Mouse (Mus musculus) frontal cortex, adult 2 months (tissue): ENCODE measurements at regions not wholly inside any gene's neighbourhood (a gene's known extent, or its start where the extent isn't known, plus 50 kb on each side); places are given as distances from the start of the nearest gene placed in this dataset.

Experiments
- DNase-seq, 2 experiments: peaks; one replicate each; pipeline ENCODE4 v3.0.0; 2022; ENCODE audit warnings: low spot score in 1 of 2; ENCODE audit errors: extremely low spot score in 1 of 2

DNA sequence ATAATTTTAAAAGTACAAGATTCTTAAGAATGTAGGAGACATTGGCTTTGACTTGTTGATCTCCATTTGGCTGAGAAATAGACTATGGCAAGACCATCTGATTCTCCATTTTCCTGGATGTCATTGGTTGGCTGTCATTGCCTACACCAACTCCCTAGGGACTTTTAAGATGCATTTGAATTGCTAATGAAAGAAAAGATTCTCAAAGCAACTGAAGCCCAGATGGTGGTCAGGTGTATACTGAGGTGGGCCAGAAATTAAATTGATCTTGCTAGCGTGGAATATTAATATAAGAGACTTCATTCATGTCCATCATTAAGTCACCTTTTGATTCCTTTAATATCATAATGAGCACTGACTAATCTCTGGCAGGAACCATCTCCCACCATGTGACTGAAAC lies 686.1 kb upstream of the Ptchd4 start:
- DNase-seq = no peak

DNA sequence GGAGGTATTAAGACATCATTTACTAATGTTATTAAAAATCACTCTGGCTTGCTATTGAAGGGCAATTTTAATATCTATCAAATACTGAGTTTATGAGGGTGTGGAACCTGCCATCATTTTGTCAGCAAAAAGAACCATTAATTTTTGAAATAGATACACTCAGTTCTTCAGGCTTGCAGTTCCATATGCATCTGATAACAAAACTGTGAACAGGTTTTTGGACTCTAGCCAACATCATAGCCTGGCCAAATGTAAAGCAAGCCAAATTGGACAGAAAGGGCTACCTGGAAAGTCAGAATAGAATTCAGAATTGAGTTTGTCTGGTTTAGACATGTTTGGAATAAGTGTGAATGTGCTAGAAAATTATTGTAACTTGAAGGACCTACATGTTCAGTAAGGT lies 688.2 kb upstream of the Ptchd4 start:
- DNase-seq = no peak

DNA sequence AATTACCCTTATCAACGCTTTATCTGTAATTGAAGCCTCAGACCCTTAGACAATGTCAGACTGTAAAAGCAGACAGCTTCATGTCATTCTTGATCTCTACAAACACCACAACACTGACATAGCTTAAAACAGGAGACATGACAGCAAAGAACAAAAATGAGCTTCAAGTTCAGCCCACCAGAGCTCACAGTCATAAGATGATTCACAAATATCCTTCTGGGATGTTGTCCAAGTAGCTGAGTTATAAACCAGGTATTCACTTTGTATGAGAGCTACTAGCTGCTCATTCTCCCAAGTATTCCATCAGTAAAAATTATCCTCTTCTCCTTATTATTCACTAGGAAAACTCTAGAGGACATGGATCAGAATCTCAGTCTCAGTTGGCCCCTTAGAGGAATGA lies 659.6 kb upstream of the Cenpq start:
- DNase-seq = peak in 1 of 2 experiments; percentile 1
